Mouse (Mus musculus) activated CD4-positive, CD25-positive, alpha-beta regulatory T cell (primary cell): ENCODE results near the gene H2al1g. TPM values are rescaled to one million over a fixed set of nuclear protein-coding genes. Genes with fewer than 3 reads are reported as not detected.

Experiments
- polyA plus RNA-seq, 2 experiments: library from polyadenylated mRNA; unstranded; fragments of 100-300 nt; shearing (Covaris generic); gene quantifications; one replicate each; pipeline ENCODE4 v1.2.1; 2017

H2al1g gene
- polyA plus RNA-seq: not detected

GRCm38 (mm10) chrX:11317956-11318355 is at the start of gene H2al1g:
Gene H2al1g, plus strand, starts transcription at chrX:11318256.

GRCm38 (mm10) chrX:11298957-11299356 is 19.1 kb upstream of the H2al1g start, which contains the start of gene H2al1a:
Gene H2al1a, plus strand, starts transcription at chrX:11299257.

GRCm38 (mm10) chrX:11302132-11302531 is 15.9 kb upstream of the H2al1g start, which contains the start of gene H2al1b:
Gene H2al1b, plus strand, starts transcription at chrX:11302432.

GRCm38 (mm10) chrX:11305355-11305754 is 12.7 kb upstream of the H2al1g start, which contains the start of gene H2al1c:
Gene H2al1c, plus strand, starts transcription at chrX:11305655.

GRCm38 (mm10) chrX:11308524-11308923 is 9.5 kb upstream of the H2al1g start, which contains the start of gene H2al1d:
Gene H2al1d, plus strand, starts transcription at chrX:11308824.

GRCm38 (mm10) chrX:11311634-11312033 is 6.4 kb upstream of the H2al1g start, which contains the start of gene H2al1e:
Gene H2al1e, plus strand, starts transcription at chrX:11311934.

GRCm38 (mm10) chrX:11314858-11315257 is 3.2 kb upstream of the H2al1g start, which contains the start of gene H2al1f:
Gene H2al1f, plus strand, starts transcription at chrX:11315158.

GRCm38 (mm10) chrX:11321192-11321591 is 3.1 kb downstream of the H2al1g start, which contains the start of gene H2al1h:
Gene H2al1h, plus strand, starts transcription at chrX:11321492.

GRCm38 (mm10) chrX:11324359-11324758 is 6.3 kb downstream of the H2al1g start, which contains the start of gene H2al1i:
Gene H2al1i, plus strand, starts transcription at chrX:11324659.

GRCm38 (mm10) chrX:11327522-11327921 is 9.5 kb downstream of the H2al1g start, which contains the start of gene H2al1j:
Gene H2al1j, plus strand, starts transcription at chrX:11327822.

Other genes starting within 250 kb of the H2al1g start
- gene H2al1a, start 19.0 kb upstream of the H2al1g start, polyA plus RNA-seq: not detected
- not detected for gene H2al1b, start 15.8 kb upstream of the H2al1g start, polyA plus RNA-seq
- gene H2al1c, start 12.6 kb upstream of the H2al1g start, polyA plus RNA-seq: not detected
- not detected for gene H2al1d, start 9.4 kb upstream of the H2al1g start, polyA plus RNA-seq
- under 1 TPM in 1 of 2 experiments, not detected in 1; 0.37 TPM for gene H2al1e, start 6.3 kb upstream of the H2al1g start, polyA plus RNA-seq
- gene H2al1f, start 3.1 kb upstream of the H2al1g start, polyA plus RNA-seq: not detected
- gene H2al1h, start 3.2 kb downstream of the H2al1g start, polyA plus RNA-seq: not detected
- gene H2al1i, start 6.4 kb downstream of the H2al1g start, polyA plus RNA-seq: not detected
- gene H2al1j, start 9.6 kb downstream of the H2al1g start, polyA plus RNA-seq: not detected